Mouse (Mus musculus): ENCODE data around the gene Dnah2. TPM values are rescaled to one million over a fixed set of nuclear protein-coding genes. Genes with fewer than 3 reads are reported as not detected.
A peak's percentile ranks its signal among the peaks of the same experiment; 100 is the strongest.

Gene Dnah2
- 3.4 and 4.0 TPM in 2 replicates for polyA plus RNA-seq (2015; fragmentation: Nextera tagmentation; extraction: Ambion mirVana)

DNA sequence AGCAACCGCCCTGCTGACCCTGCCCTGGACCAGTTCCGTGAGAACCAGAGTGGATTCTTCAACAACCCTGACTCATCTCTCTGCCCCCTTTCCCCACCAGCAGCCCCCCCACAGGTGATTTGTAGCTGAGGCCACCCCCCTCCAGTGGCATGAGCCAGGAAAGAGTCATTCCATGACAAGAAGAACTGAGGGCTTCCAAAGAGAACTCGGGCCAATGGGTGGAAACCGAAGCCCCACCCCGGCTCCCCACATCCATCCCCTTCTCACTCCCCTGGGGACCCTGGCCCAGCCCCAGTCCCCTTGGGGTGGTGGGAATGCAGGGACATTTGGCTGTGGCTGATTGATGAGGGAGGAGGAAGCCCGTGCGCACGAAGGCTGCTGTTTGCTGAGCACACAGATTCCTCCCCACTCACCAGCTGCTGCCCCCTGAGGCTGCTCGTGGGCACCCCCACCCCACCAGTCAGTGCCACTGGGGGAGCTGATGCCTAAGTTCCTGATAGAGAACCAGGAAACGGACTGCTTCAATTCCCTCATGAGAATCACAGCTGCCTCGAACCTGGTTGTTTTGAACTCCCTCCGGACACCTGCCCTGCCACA, at the start of gene Dnah2:
Gene Dnah2, minus strand, starts transcription at position 51 of the 597 bp plus-strand sequence.
- 28% methylated on average over 12 of the region's 12 CpGs for WGBS
- H3K36me3 ChIP-seq = no peaks in the 10 kb centered on the region
- no peaks in the 10 kb centered on the region for H3K27me3 ChIP-seq
- H3K4me2 ChIP-seq = peak within 1 kb of the TSS; percentile 74; the same call in 1 of the 2 replicates
- H3K4me1 ChIP-seq (replicated peaks) = peaks cover 67% of the 10 kb centered on the region
- H3K9me3 ChIP-seq = no peaks in the 10 kb centered on the region
- ATAC-seq (ENCODE audit: low FRiP score, low read depth) = no peak
- H3K27ac ChIP-seq (replicated peaks) = peak within 1 kb of the TSS; percentile 89
- H3K9ac ChIP-seq = no peak within 1 kb of the TSS
- no peak within 1 kb of the TSS for H3K4me3 ChIP-seq

GRCm38 (mm10) chr11:69594853-69595252, 45.9 kb upstream of the Dnah2 start:
- no peak for ATAC-seq (ENCODE audit: low FRiP score, low read depth)
- Histone ChIP-seq H3K36me3 (peaks cover 15% of the 10 kb centered on the region), H3K4me1 (replicated peaks) (peaks cover 8% of the 10 kb centered on the region), H3K27me3 (no peaks in the 10 kb centered on the region), H3K4me2 (no peak overlapping the region), H3K27ac (replicated peaks) (no peak overlapping the region), H3K4me3 (no peak overlapping the region), H3K9me3 (no peaks in the 10 kb centered on the region), H3K9ac (no peak overlapping the region)
- 96% methylated on average over 6 of the region's 6 CpGs for WGBS

DNA sequence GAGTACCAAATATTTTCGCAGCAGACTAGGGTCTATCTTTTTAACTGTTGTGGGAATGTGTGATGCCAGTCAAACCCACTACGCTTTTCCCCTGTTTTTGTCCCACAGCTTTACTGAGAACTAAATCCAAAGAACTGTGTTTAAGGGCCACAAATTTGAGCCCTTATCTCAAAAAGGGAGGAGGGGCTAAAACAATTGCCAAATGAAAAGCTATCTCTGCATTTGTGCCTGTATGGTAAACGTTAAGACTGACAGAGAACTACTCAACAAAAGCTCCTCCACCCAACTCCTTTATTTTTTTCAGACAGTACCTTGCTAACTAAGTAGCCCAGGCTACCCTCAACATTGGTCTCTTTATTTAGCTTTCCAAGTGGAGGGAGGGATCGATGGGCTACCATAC, 43.9 kb upstream of the Dnah2 start:
- peak overlapping the region; percentile 59 for H3K27ac ChIP-seq (replicated peaks)
- H3K36me3 ChIP-seq = peaks cover 28% of the 10 kb centered on the region
- ATAC-seq (ENCODE audit: low FRiP score, low read depth) = no peak
- WGBS = 89% methylated on average over 4 of the region's 4 CpGs
- no peaks in the 10 kb centered on the region for H3K9me3 ChIP-seq
- H3K9ac ChIP-seq = no peak overlapping the region
- no peaks in the 10 kb centered on the region for H3K27me3 ChIP-seq
- no peaks in the 10 kb centered on the region; the same call in 1 of the 2 replicates for H3K4me1 ChIP-seq (replicated peaks)
- no peak overlapping the region for H3K4me3 ChIP-seq
- H3K4me2 ChIP-seq = no peak overlapping the region

DNA sequence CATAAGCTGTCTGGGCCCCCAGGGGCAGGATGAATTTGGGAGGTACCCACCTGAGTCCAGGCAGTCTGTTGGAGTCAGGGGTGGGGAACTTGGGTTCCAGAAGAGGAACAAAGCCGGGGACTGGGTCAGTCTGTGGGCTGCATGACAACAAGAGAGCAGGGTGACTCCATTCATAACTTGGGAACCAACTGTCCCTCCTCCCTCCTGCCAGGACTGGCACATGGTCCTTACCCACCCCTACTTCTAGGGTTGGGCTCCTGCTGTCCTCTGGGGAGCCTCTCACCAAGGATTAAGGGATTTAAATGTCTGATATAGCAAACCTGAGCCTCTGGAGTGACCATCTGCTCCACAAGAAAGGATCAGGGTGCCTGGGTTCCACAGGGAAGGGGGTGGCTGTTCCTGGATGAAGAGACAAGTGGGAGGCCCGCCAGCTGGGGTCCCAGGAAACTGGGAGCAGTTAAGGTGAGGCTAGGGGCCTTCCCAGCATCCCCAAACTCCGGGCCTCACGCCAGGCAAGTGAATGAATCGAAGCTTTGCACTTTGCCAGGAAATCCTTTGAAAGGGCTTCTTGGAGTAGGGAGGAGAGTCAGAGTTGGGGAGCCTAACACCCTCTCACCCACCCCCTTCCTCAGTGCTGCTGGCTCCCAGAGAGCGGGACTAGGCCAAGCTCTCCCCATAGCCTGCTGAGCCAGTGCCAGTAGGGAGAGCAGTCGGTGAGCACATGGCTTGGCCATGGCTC, 43.2 kb upstream of the Dnah2 start:
- Histone ChIP-seq H3K4me1 (replicated peaks) (no peaks in the 10 kb centered on the region; the same call in 1 of the 2 replicates), H3K4me3 (no peak overlapping the region), H3K9ac (no peak overlapping the region), H3K27me3 (no peaks in the 10 kb centered on the region), H3K9me3 (no peaks in the 10 kb centered on the region), H3K27ac (replicated peaks) (peak overlapping the region; percentile 59), H3K36me3 (peaks cover 35% of the 10 kb centered on the region), H3K4me2 (no peak overlapping the region)
- 76% methylated on average over 7 of the region's 7 CpGs for WGBS
- peak; percentile 88 for ATAC-seq (ENCODE audit: low FRiP score, low read depth)

- peak overlapping the region; percentile 59; the same call in 1 of the 2 replicates for H3K27ac ChIP-seq (replicated peaks)
- no peak for ATAC-seq (ENCODE audit: low FRiP score, low read depth)
- H3K27me3 ChIP-seq = no peaks in the 10 kb centered on the region
- H3K9ac ChIP-seq = no peak overlapping the region
- whole genome bisulfite sequencing = 85% methylated on average over 3 of the region's 3 CpGs
- H3K4me2 ChIP-seq = no peak overlapping the region
- peaks cover 35% of the 10 kb centered on the region for H3K36me3 ChIP-seq
- H3K9me3 ChIP-seq = no peaks in the 10 kb centered on the region
- no peaks in the 10 kb centered on the region; the same call in 1 of the 2 replicates for H3K4me1 ChIP-seq (replicated peaks)
- H3K4me3 ChIP-seq = no peak overlapping the region
Measured at GRCm38 (mm10) chr11:69591424-69591823, 42.5 kb upstream of the Dnah2 start.

- Histone ChIP-seq H3K4me3 (no peak overlapping the region), H3K4me1 (replicated peaks) (no peaks in the 10 kb centered on the region; the same call in 1 of the 2 replicates), H3K27ac (replicated peaks) (no peak overlapping the region), H3K9me3 (no peaks in the 10 kb centered on the region), H3K9ac (no peak overlapping the region), H3K4me2 (no peak overlapping the region), H3K36me3 (peaks cover 35% of the 10 kb centered on the region), H3K27me3 (no peaks in the 10 kb centered on the region)
- 94% methylated on average over 8 of the region's 8 CpGs for WGBS
- ATAC-seq (ENCODE audit: low FRiP score, low read depth) = no peak
Measured at GRCm38 (mm10) chr11:69590622-69591021, 41.7 kb upstream of the Dnah2 start.

GRCm38 (mm10) chr11:69589207-69589834, 40.4 kb upstream of the Dnah2 start:
- Histone ChIP-seq H3K4me1 (replicated peaks) (no peaks in the 10 kb centered on the region; the same call in 1 of the 2 replicates), H3K27ac (replicated peaks) (no peak overlapping the region), H3K4me3 (no peak overlapping the region), H3K4me2 (no peak overlapping the region), H3K36me3 (peaks cover 35% of the 10 kb centered on the region), H3K9ac (no peak overlapping the region), H3K9me3 (no peaks in the 10 kb centered on the region), H3K27me3 (no peaks in the 10 kb centered on the region)
- ATAC-seq (ENCODE audit: low FRiP score, low read depth) = no peak
- 94% methylated on average over 22 of the region's 22 CpGs for WGBS

GRCm38 (mm10) chr11:69585718-69586325, 36.9 kb upstream of the Dnah2 start:
- H3K27ac ChIP-seq (replicated peaks) = no peak overlapping the region
- H3K4me1 ChIP-seq (replicated peaks) = peaks cover 12% of the 10 kb centered on the region
- 82% methylated on average over 7 of the region's 7 CpGs for WGBS
- no peak overlapping the region for H3K9ac ChIP-seq
- no peak overlapping the region for H3K4me2 ChIP-seq
- H3K4me3 ChIP-seq = no peak overlapping the region
- no peaks in the 10 kb centered on the region for H3K9me3 ChIP-seq
- no peaks in the 10 kb centered on the region for H3K27me3 ChIP-seq
- H3K36me3 ChIP-seq = peaks cover 35% of the 10 kb centered on the region
- ATAC-seq (ENCODE audit: low FRiP score, low read depth) = no peak

DNA sequence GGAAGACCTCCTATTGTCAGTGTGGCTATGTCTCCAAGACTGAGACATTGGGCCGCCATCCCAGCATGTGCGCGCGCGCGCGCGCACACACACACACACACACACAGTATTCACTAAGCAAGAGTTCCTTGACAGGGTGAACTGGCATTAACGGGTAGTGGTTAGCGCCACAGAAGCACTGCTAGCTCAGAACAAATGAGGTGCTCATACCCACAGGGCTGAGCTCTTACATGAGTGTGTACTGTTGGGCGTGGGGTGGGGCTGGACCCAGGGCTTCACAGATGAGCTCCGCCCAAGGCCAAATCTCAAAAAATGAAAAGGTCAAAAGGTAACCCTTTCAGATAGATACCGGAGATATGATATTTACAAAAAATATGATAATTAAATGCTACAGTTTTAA, 36.0 kb upstream of the Dnah2 start:
- no peak overlapping the region for H3K9ac ChIP-seq
- no peaks in the 10 kb centered on the region for H3K9me3 ChIP-seq
- H3K4me2 ChIP-seq = no peak overlapping the region
- no peak overlapping the region for H3K27ac ChIP-seq (replicated peaks)
- no peak for ATAC-seq (ENCODE audit: low FRiP score, low read depth)
- no peak overlapping the region for H3K4me3 ChIP-seq
- WGBS = 95% methylated on average over 13 of the region's 13 CpGs
- peaks cover 12% of the 10 kb centered on the region for H3K4me1 ChIP-seq (replicated peaks)
- H3K36me3 ChIP-seq = peaks cover 28% of the 10 kb centered on the region
- H3K27me3 ChIP-seq = no peaks in the 10 kb centered on the region

- Histone ChIP-seq H3K4me3 (no peak overlapping the region), H3K4me2 (no peak overlapping the region), H3K4me1 (replicated peaks) (peaks cover 18% of the 10 kb centered on the region), H3K9me3 (no peaks in the 10 kb centered on the region), H3K9ac (no peak overlapping the region), H3K27me3 (no peaks in the 10 kb centered on the region), H3K36me3 (peaks cover 19% of the 10 kb centered on the region), H3K27ac (replicated peaks) (no peak overlapping the region)
- no peak for ATAC-seq (ENCODE audit: low FRiP score, low read depth)
- WGBS = 84% methylated on average over 7 of the region's 7 CpGs
Measured at GRCm38 (mm10) chr11:69584008-69584407, 35.1 kb upstream of the Dnah2 start.

GRCm38 (mm10) chr11:69582230-69582805, 33.4 kb upstream of the Dnah2 start:
- Histone ChIP-seq H3K9me3 (no peaks in the 10 kb centered on the region), H3K4me3 (peak overlapping the region; percentile 63), H3K27me3 (no peaks in the 10 kb centered on the region), H3K9ac (peak overlapping the region; percentile 64; the same call in 1 of the 2 replicates), H3K36me3 (peaks cover 2% of the 10 kb centered on the region; the same call in 1 of the 2 replicates), H3K27ac (replicated peaks) (peak overlapping the region; percentile 94; the same call in 1 of the 2 replicates), H3K4me1 (replicated peaks) (peaks cover 32% of the 10 kb centered on the region), H3K4me2 (peak overlapping the region; percentile 85)
- no peak for ATAC-seq (ENCODE audit: low FRiP score, low read depth)
- 53% methylated on average over 9 of the region's 9 CpGs for WGBS
